Mouse (Mus musculus): ENCODE measurements around the gene Krt8. TPM values are rescaled to one million over a fixed set of nuclear protein-coding genes. Genes with fewer than 3 reads are reported as not detected.

Gene Krt8
- 22.4 and 27.8 TPM in 2 replicates for polyA plus RNA-seq (2014; fragmentation: Nextera tagmentation; extraction: Ambion mirVana)

GRCm38 (mm10) chr15:102004189-102004588 is at the start of gene Krt8:
Krt8 (minus strand) TSS chr15:102004482.
- H3K4me1 ChIP-seq (replicated peaks; ENCODE audit: control insufficient read depth, insufficient read depth, low read length): 0 out of 2 replicates have a peak, but pooled peaks cover 2% of the 10 kb centered on the region
- no peak within 1 kb of the TSS for H3K27ac ChIP-seq (ENCODE audit: low read depth, low read length)
- peaks cover 32% of the 10 kb centered on the region for H3K27me3 ChIP-seq (ENCODE audit: control insufficient read depth, insufficient read depth, low read length)
- WGBS: 12% methylated on average over 11 of the region's 11 CpGs
- no peaks in the 10 kb centered on the region for H3K9me3 ChIP-seq (ENCODE audit: control insufficient read depth, low read length)
- H3K4me2 ChIP-seq (replicated peaks; ENCODE audit: low read depth, low read length): peak within 1 kb of the TSS; percentile 45
- H3K4me3 ChIP-seq (ENCODE audit: low read depth, low read length): peak within 1 kb of the TSS; percentile 23
- DNase-seq (ENCODE audit: low spot score) (no peak), ATAC-seq (ENCODE audit: low FRiP score) (no peak)
- no peaks in the 10 kb centered on the region for H3K36me3 ChIP-seq (ENCODE audit: control insufficient read depth, insufficient read depth, low read length)
- 0 out of 2 replicates have a peak within 1 kb of the TSS, but pooled peaks have one; percentile 42 for H3K9ac ChIP-seq (ENCODE audit: low read depth, low read length)

GRCm38 (mm10) chr15:102051920-102052683 is 47.8 kb upstream of the Krt8 start:
- H3K9ac ChIP-seq (ENCODE audit: low read depth, low read length): peak overlapping the region; percentile 58
- H3K27me3 ChIP-seq (ENCODE audit: control insufficient read depth, insufficient read depth, low read length): no peaks in the 10 kb centered on the region
- WGBS: 1% methylated on average over 27 of the region's 33 CpGs
- no peaks in the 10 kb centered on the region for H3K36me3 ChIP-seq (ENCODE audit: control insufficient read depth, insufficient read depth, low read length)
- ATAC-seq (ENCODE audit: low FRiP score) (peak; percentile 64), DNase-seq (ENCODE audit: low spot score) (peak; percentile 72)
- no peak overlapping the region for H3K27ac ChIP-seq (ENCODE audit: low read depth, low read length)
- no peaks in the 10 kb centered on the region for H3K9me3 ChIP-seq (ENCODE audit: control insufficient read depth, low read length)
- peak overlapping the region; percentile 45 for H3K4me3 ChIP-seq (ENCODE audit: low read depth, low read length)
- peak overlapping the region; percentile 79 for H3K4me2 ChIP-seq (replicated peaks; ENCODE audit: low read depth, low read length)
- no peaks in the 10 kb centered on the region for H3K4me1 ChIP-seq (replicated peaks; ENCODE audit: control insufficient read depth, insufficient read depth, low read length)

GRCm38 (mm10) chr15:102049871-102050270 is 45.6 kb upstream of the Krt8 start:
- no peaks in the 10 kb centered on the region for H3K36me3 ChIP-seq (ENCODE audit: control insufficient read depth, insufficient read depth, low read length)
- no peak overlapping the region for H3K4me2 ChIP-seq (replicated peaks; ENCODE audit: low read depth, low read length)

GRCm38 (mm10) chr15:102048006-102048405 is 43.7 kb upstream of the Krt8 start:
- Histone ChIP-seq H3K9ac (ENCODE audit: low read depth, low read length) (no peak overlapping the region), H3K4me1 (replicated peaks; ENCODE audit: control insufficient read depth, insufficient read depth, low read length) (no peaks in the 10 kb centered on the region), H3K4me2 (replicated peaks; ENCODE audit: low read depth, low read length) (no peak overlapping the region), H3K27ac (ENCODE audit: low read depth, low read length) (no peak overlapping the region), H3K27me3 (ENCODE audit: control insufficient read depth, insufficient read depth, low read length) (no peaks in the 10 kb centered on the region), H3K36me3 (ENCODE audit: control insufficient read depth, insufficient read depth, low read length) (no peaks in the 10 kb centered on the region), H3K4me3 (ENCODE audit: low read depth, low read length) (no peak overlapping the region), H3K9me3 (ENCODE audit: control insufficient read depth, low read length) (no peaks in the 10 kb centered on the region)
- ATAC-seq (ENCODE audit: low FRiP score): no peak
- WGBS: 88% methylated on average over 6 of the region's 6 CpGs
- DNase-seq (ENCODE audit: low spot score): no peak

More at GRCm38 (mm10) chr15:102049871-102050270, 45.6 kb upstream of the Krt8 start:
- no peak for DNase-seq (ENCODE audit: low spot score)
- ATAC-seq (ENCODE audit: low FRiP score): no peak
- Histone ChIP-seq H3K9ac (ENCODE audit: low read depth, low read length) (no peak overlapping the region), H3K9me3 (ENCODE audit: control insufficient read depth, low read length) (no peaks in the 10 kb centered on the region), H3K4me1 (replicated peaks; ENCODE audit: control insufficient read depth, insufficient read depth, low read length) (no peaks in the 10 kb centered on the region), H3K27ac (ENCODE audit: low read depth, low read length) (no peak overlapping the region), H3K27me3 (ENCODE audit: control insufficient read depth, insufficient read depth, low read length) (no peaks in the 10 kb centered on the region), H3K4me3 (ENCODE audit: low read depth, low read length) (no peak overlapping the region)

GRCm38 (mm10) chr15:102045691-102046090 is 41.4 kb upstream of the Krt8 start:
- DNase-seq (ENCODE audit: low spot score) (no peak), ATAC-seq (ENCODE audit: low FRiP score) (no peak)
- Histone ChIP-seq H3K4me1 (replicated peaks; ENCODE audit: control insufficient read depth, insufficient read depth, low read length) (no peaks in the 10 kb centered on the region), H3K9me3 (ENCODE audit: control insufficient read depth, low read length) (no peaks in the 10 kb centered on the region), H3K4me2 (replicated peaks; ENCODE audit: low read depth, low read length) (no peak overlapping the region), H3K36me3 (ENCODE audit: control insufficient read depth, insufficient read depth, low read length) (no peaks in the 10 kb centered on the region), H3K9ac (ENCODE audit: low read depth, low read length) (no peak overlapping the region), H3K4me3 (ENCODE audit: low read depth, low read length) (no peak overlapping the region), H3K27me3 (ENCODE audit: control insufficient read depth, insufficient read depth, low read length) (no peaks in the 10 kb centered on the region), H3K27ac (ENCODE audit: low read depth, low read length) (no peak overlapping the region)
- 92% methylated on average over 10 of the region's 10 CpGs for WGBS

- Histone ChIP-seq H3K4me1 (replicated peaks; ENCODE audit: control insufficient read depth, insufficient read depth, low read length) (no peaks in the 10 kb centered on the region), H3K4me2 (replicated peaks; ENCODE audit: low read depth, low read length) (no peak overlapping the region), H3K9ac (ENCODE audit: low read depth, low read length) (no peak overlapping the region), H3K27ac (ENCODE audit: low read depth, low read length) (no peak overlapping the region), H3K9me3 (ENCODE audit: control insufficient read depth, low read length) (no peaks in the 10 kb centered on the region), H3K36me3 (ENCODE audit: control insufficient read depth, insufficient read depth, low read length) (no peaks in the 10 kb centered on the region), H3K27me3 (ENCODE audit: control insufficient read depth, insufficient read depth, low read length) (no peaks in the 10 kb centered on the region), H3K4me3 (ENCODE audit: low read depth, low read length) (no peak overlapping the region)
- ATAC-seq (ENCODE audit: low FRiP score): no peak
- no peak for DNase-seq (ENCODE audit: low spot score)
- 85% methylated on average over 3 of the region's 3 CpGs for WGBS
Observed at GRCm38 (mm10) chr15:102044745-102045144, 40.5 kb upstream of the Krt8 start.

- 71% methylated on average over 7 of the region's 7 CpGs for WGBS
- H3K4me1 ChIP-seq (replicated peaks; ENCODE audit: control insufficient read depth, insufficient read depth, low read length): no peaks in the 10 kb centered on the region
- no peak overlapping the region for H3K9ac ChIP-seq (ENCODE audit: low read depth, low read length)
- no peaks in the 10 kb centered on the region for H3K27me3 ChIP-seq (ENCODE audit: control insufficient read depth, insufficient read depth, low read length)
- H3K27ac ChIP-seq (ENCODE audit: low read depth, low read length): no peak overlapping the region
- H3K4me2 ChIP-seq (replicated peaks; ENCODE audit: low read depth, low read length): no peak overlapping the region
- DNase-seq (ENCODE audit: low spot score) (no peak), ATAC-seq (ENCODE audit: low FRiP score) (no peak)
- H3K9me3 ChIP-seq (ENCODE audit: control insufficient read depth, low read length): no peaks in the 10 kb centered on the region
- no peak overlapping the region for H3K4me3 ChIP-seq (ENCODE audit: low read depth, low read length)
- H3K36me3 ChIP-seq (ENCODE audit: control insufficient read depth, insufficient read depth, low read length): no peaks in the 10 kb centered on the region
Observed at GRCm38 (mm10) chr15:102041951-102042350, 37.7 kb upstream of the Krt8 start.

- 82% methylated on average over 4 of the region's 4 CpGs for WGBS
Observed at GRCm38 (mm10) chr15:102040277-102040676, 36.0 kb upstream of the Krt8 start.

More at GRCm38 (mm10) chr15:102040277-102040676, 36.0 kb upstream of the Krt8 start:
- DNase-seq (ENCODE audit: low spot score) (no peak), ATAC-seq (ENCODE audit: low FRiP score) (no peak)
- Histone ChIP-seq H3K9me3 (ENCODE audit: control insufficient read depth, low read length) (no peaks in the 10 kb centered on the region), H3K27me3 (ENCODE audit: control insufficient read depth, insufficient read depth, low read length) (no peaks in the 10 kb centered on the region), H3K36me3 (ENCODE audit: control insufficient read depth, insufficient read depth, low read length) (no peaks in the 10 kb centered on the region), H3K27ac (ENCODE audit: low read depth, low read length) (no peak overlapping the region), H3K4me1 (replicated peaks; ENCODE audit: control insufficient read depth, insufficient read depth, low read length) (no peaks in the 10 kb centered on the region), H3K9ac (ENCODE audit: low read depth, low read length) (no peak overlapping the region), H3K4me3 (ENCODE audit: low read depth, low read length) (no peak overlapping the region), H3K4me2 (replicated peaks; ENCODE audit: low read depth, low read length) (no peak overlapping the region)

All from hindbrain, embryonic 11.5 days (tissue).